Mouse (Mus musculus) G1E (cell line): ENCODE measurements around the gene Stat5b.

Experiments used
- CTCF ChIP-seq: IDR thresholded peaks from 2 replicates; pipeline ENCODE4 v1.5.1; 2012; ENCODE audit warnings: low read depth, low read length, inconsistent platforms, mixed read lengths
- GATA1 ChIP-seq: IDR thresholded peaks from 2 replicates; pipeline ENCODE4 v1.6.1; 2012; ENCODE audit warnings: borderline replicate concordance, low read length, inconsistent platforms, mixed read lengths
- POLR2AphosphoS5 ChIP-seq: IDR thresholded peaks from 2 replicates; pipeline ENCODE4 v1.6.1; 2012; ENCODE audit warnings: low read depth, low read length, inconsistent platforms; ENCODE audit not compliant: insufficient replicate concordance
- TAL1 ChIP-seq: conservative IDR thresholded peaks from 2 replicates; pipeline ENCODE4 v1.6.1; 2012; ENCODE audit warnings: low read depth, low read length, inconsistent platforms, mixed read lengths

DNA sequence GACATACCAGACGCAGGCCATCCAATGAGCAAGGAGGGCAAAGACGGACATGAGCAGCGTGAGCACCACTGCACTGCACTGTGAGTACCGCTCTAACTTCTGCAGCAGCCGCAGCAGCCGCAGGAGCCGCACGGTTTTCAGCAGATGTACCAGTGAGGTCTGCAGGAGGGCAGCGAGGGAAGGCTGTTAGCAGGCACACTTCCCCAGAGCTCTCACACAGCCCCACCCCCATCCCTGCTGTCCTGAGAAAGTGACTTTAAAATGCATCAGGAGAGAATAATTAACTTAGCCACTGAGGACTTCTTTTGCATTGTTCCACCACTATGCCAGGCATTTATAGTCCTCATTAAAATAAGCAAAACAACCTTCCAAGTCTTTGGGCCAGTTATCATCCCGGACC, 98.2 kb downstream of the Stat5b start:
- no peak for TF ChIP-seq GATA1
- TF ChIP-seq CTCF = no peak
- no peak for TF ChIP-seq TAL1
- no peak for TF ChIP-seq POLR2AphosphoS5
